9 mouse cellular contexts compared by ENCODE assay signal in genomic region chr5:109601080-109601479, GRCm38 (mm10). TPM values are rescaled to one million over a fixed set of nuclear protein-coding genes. Genes with fewer than 3 reads are reported as not detected.
DNase-seq lines count a peak whose midpoint lies in the region; ATAC-seq and TF ChIP-seq lines count a peak whose summit lies in the region.
"Had no signal": no experiment of that assay in that cellular context is flagged by ENCODE, and none has a peak within 500 bp of the region (broad histone marks: within the 10 kb centered on the region; RNA-seq: fewer than 3 reads in every experiment).

No protein-coding gene starts in this region.

- H3K27me3 ChIP-seq in testis, adult 2 months (ENCODE audit: control insufficient read depth, insufficient read depth, low read length), result no peaks in the 10 kb centered on the region
- H3K27me3 ChIP-seq: limb, embryonic 13.5 days had no signal

- no peaks in the 10 kb centered on the region for H3K36me3 ChIP-seq in testis, adult 2 months (ENCODE audit: control insufficient read depth, insufficient read depth, low read length)
- H3K36me3 ChIP-seq: limb, embryonic 13.5 days had no signal

- H3K27ac ChIP-seq in testis, adult 2 months (ENCODE audit: control insufficient read depth, insufficient read depth, low read depth, low read length), result no peak overlapping the region
- H3K27ac ChIP-seq in cortical plate, adult 2 months (ENCODE audit: insufficient read depth, low read length), result no peak overlapping the region
- H3K27ac ChIP-seq: limb, embryonic 13.5 days had no signal

- H3K4me1 ChIP-seq in testis, adult 2 months (ENCODE audit: control insufficient read depth, insufficient read depth, low read length), result no peaks in the 10 kb centered on the region
- no peaks in the 10 kb centered on the region for H3K4me1 ChIP-seq in cortical plate, adult 2 months (ENCODE audit: control insufficient read depth, insufficient read depth, low read length)
- H3K4me1 ChIP-seq: limb, embryonic 13.5 days had no signal

- peak; percentile 41; the same call in 1 of the 2 replicates for TF ChIP-seq CTCF in testis, adult 2 months (IDR thresholded peaks at IDR 0.05; ENCODE audit: control insufficient read depth, insufficient read depth, insufficient replicate concordance, low read depth, low read length)
- TF ChIP-seq CTCF in cortical plate, adult 2 months (IDR thresholded peaks at IDR 0.05; ENCODE audit: extremely low read depth, insufficient read depth, low read length), result peak; percentile 39; the same call in 1 of the 2 replicates

- ATAC-seq in frontal cortex, adult (ENCODE audit: low TSS enrichment), result peak; percentile 62; the same call in 1 of the 2 replicates

- TF ChIP-seq POLR2A in testis, adult 2 months (IDR thresholded peaks at IDR 0.05; ENCODE audit: control insufficient read depth, low read depth, low read length), result no peak
- no peak for TF ChIP-seq POLR2A in cortical plate, adult 2 months (IDR thresholded peaks at IDR 0.05; ENCODE audit: extremely low read depth, insufficient read depth, low read length)

- no peak overlapping the region for H3K4me3 ChIP-seq in testis, adult 2 months (ENCODE audit: control insufficient read depth, low read depth, low read length)
- H3K4me3 ChIP-seq in cortical plate, adult 2 months (ENCODE audit: insufficient read depth, low read length), result no peak overlapping the region
- H3K4me3 ChIP-seq: limb, embryonic 13.5 days had no signal

- intact Hi-C loops in gastrocnemius, postnatal 14 days (cut with DNase I; ENCODE audit: low total_unique reads), result no loop called here

- DNase-seq in frontal cortex, postnatal 25 days (ENCODE audit: low spot score in 2 of 2), result no peak
- no peak for DNase-seq in testis, postnatal 14 days (ENCODE audit: low spot score)
- peak; percentile 52 for DNase-seq in kidney, postnatal 10 days
- DNase-seq in retina, postnatal 1 day, result peak; percentile 55
- no peak for DNase-seq in gastrocnemius, postnatal 14 days

RNA-seq across cellular contexts. Expression of gene Crlf2, which starts 42.3 kb away (rescaled TPM):
- 24.0 and 26.3 TPM in 2 replicates for polyA plus RNA-seq in testis, adult 2 months (2012; rRNA removed)
- polyA plus RNA-seq in cortical plate, adult 2 months (2012; rRNA removed), result 26.5 and 28.2 TPM in 2 replicates
- 1 to 10 TPM; 8.0 to 8.5 TPM for total RNA-seq in gastrocnemius, postnatal 14 days (2021)

Comparison
In these comparisons a context has a peak if more than half of its experiments do, and no peak if none do; other contexts are left out.
1. DNase-seq: peak in kidney, postnatal 10 days (single experiment) and retina, postnatal 1 day (single experiment); none in frontal cortex, postnatal 25 days (0 of 2), testis, postnatal 14 days (single experiment) and gastrocnemius, postnatal 14 days (single experiment).